Mouse (Mus musculus) gonadal fat pad, adult 2 months (tissue): Measurements from ENCODE around the gene Srxn1. TPM values are rescaled to one million over a fixed set of nuclear protein-coding genes. Genes with fewer than 3 reads are reported as not detected.
"Not testable (repeated sequence)": the region's sequence is repeated elsewhere in the genome, so short reads cannot be mapped to it uniquely, and the experiment has no call there.

ENCODE experiments used
- DNase-seq: peaks from one replicate; pipeline ENCODE4 v3.0.0-alpha.2; 2012; ENCODE audit warnings: low read depth
- polyA plus RNA-seq: library from polyadenylated mRNA; depleted of rRNA; stranded (reverse); fragments of >200 nt; gene quantifications from 2 replicates; pipeline ENCODE4 v1.2.3, GENCODE M21; 2012; rRNA removed

Gene Srxn1
- polyA plus RNA-seq = 109 and 124 TPM in 2 replicates

GRCm38 (mm10) chr2:152105318-152106224, at the start of gene Srxn1:
TSS of gene Srxn1 (plus strand) at chr2:152105516.
- DNase-seq = peak; percentile 30

GRCm38 (mm10) chr2:152056368-152057251, 48.7 kb upstream of the Srxn1 start:
- DNase-seq = no peak

GRCm38 (mm10) chr2:152057252-152057563, 48.1 kb upstream of the Srxn1 start:
- DNase-seq = no peak

- DNase-seq = not testable (repeated sequence)
These were observed 42.5 kb upstream of the Srxn1 start for GRCm38 (mm10) chr2:152062817-152063216.

GRCm38 (mm10) chr2:152068660-152069433, 36.5 kb upstream of the Srxn1 start:
- DNase-seq = no peak

GRCm38 (mm10) chr2:152069434-152069786, 35.9 kb upstream of the Srxn1 start:
- DNase-seq = no peak

- no peak for DNase-seq
These were observed 35.4 kb upstream of the Srxn1 start for GRCm38 (mm10) chr2:152069941-152070340.

GRCm38 (mm10) chr2:152074521-152074920, 30.8 kb upstream of the Srxn1 start:
- no peak for DNase-seq

GRCm38 (mm10) chr2:152075294-152075889, 29.9 kb upstream of the Srxn1 start:
- DNase-seq = no peak

- DNase-seq = no peak
These were observed 28.0 kb upstream of the Srxn1 start for GRCm38 (mm10) chr2:152077337-152077736.

GRCm38 (mm10) chr2:152080685-152081541, 24.4 kb upstream of the Srxn1 start, which contains the start of gene Scrt2:
TSS of gene Scrt2 (plus strand) at chr2:152081529.
- DNase-seq = no peak

GRCm38 (mm10) chr2:152081641-152082448, 23.5 kb upstream of the Srxn1 start:
- no peak for DNase-seq

- no peak for DNase-seq
These were observed 22.6 kb upstream of the Srxn1 start for GRCm38 (mm10) chr2:152082456-152083285.

- DNase-seq = no peak
These were observed 21.9 kb upstream of the Srxn1 start for GRCm38 (mm10) chr2:152083411-152083810.

GRCm38 (mm10) chr2:152084298-152084697, 21.0 kb upstream of the Srxn1 start:
- no peak for DNase-seq

GRCm38 (mm10) chr2:152085414-152085813, 19.9 kb upstream of the Srxn1 start:
- no peak for DNase-seq

- no peak for DNase-seq
These were observed 18.9 kb upstream of the Srxn1 start for GRCm38 (mm10) chr2:152086451-152086850.

GRCm38 (mm10) chr2:152087111-152087510, 18.2 kb upstream of the Srxn1 start:
- no peak for DNase-seq

GRCm38 (mm10) chr2:152089078-152089477, 16.2 kb upstream of the Srxn1 start:
- no peak for DNase-seq
